Mouse (Mus musculus): ENCODE results near the gene Selenon. TPM values are rescaled to one million over a fixed set of nuclear protein-coding genes. Genes with fewer than 3 reads are reported as not detected.

The Selenon gene
- total and polyA plus RNA-seq, 3 experiments, result 0.27 to 1.0 (median 0.64) TPM

GRCm38 (mm10) chr4:134570704-134571451, 18.9 kb upstream of the Selenon start:
- Histone ChIP-seq H3K4me3 (replicated peaks in 1 of 3; ENCODE audit: low read depth in 2 of 3, low read length in 2 of 3, poor library complexity in 1 of 3) (no peak overlapping the region), H3K9ac (ENCODE audit: insufficient read depth, low read depth) (no peak overlapping the region), H3K27ac (ENCODE audit: insufficient read depth, low read depth) (no peak overlapping the region), H3K4me1 (ENCODE audit: control insufficient read depth in 1 of 2, insufficient read depth in 2 of 2) (peaks cover 3 to 9% of the 10 kb centered on the region in 2 experiments; a peak in 2 of 4 replicates), H3K79me2 (replicated peaks; ENCODE audit: control insufficient read depth, extremely low read depth, insufficient read depth, poor library complexity, severe bottlenecking) (no peaks in the 10 kb centered on the region), H3K27me3 (replicated peaks) (no peaks in the 10 kb centered on the region), H3K9me3 (replicated peaks; ENCODE audit: low read length) (peaks cover 2% of the 10 kb centered on the region), H3K4me2 (ENCODE audit: insufficient read depth, low read depth, poor library complexity, severe bottlenecking) (no peak overlapping the region), H3K36me3 (replicated peaks in 1 of 2; ENCODE audit: control insufficient read depth in 1 of 2, insufficient read depth in 1 of 2, low read length in 1 of 2) (no peaks in the 10 kb centered on the region)
- TF ChIP-seq EP300 (IDR thresholded peaks at IDR 0.05; ENCODE audit: low read length) (no peak), MAZ (IDR thresholded peaks at IDR 0.05; ENCODE audit: low read depth, low read length) (no peak), ETS1 (conservative IDR thresholded peaks at IDR 0.05; ENCODE audit: low read depth, low read length) (no peak), HCFC1 (IDR thresholded peaks at IDR 0.05; ENCODE audit: low read depth, low read length) (no peak), RAD21 (IDR thresholded peaks at IDR 0.05; ENCODE audit: low read depth, low read length) (no peak), UBTF (IDR thresholded peaks at IDR 0.05; ENCODE audit: low read depth, low read length) (no peak), E2F4 (IDR thresholded peaks at IDR 0.05; ENCODE audit: insufficient replicate concordance, low read depth, low read length) (no peak), ZC3H11A (IDR thresholded peaks at IDR 0.05; ENCODE audit: low read depth, low read length) (no peak), PAX5 (IDR thresholded peaks at IDR 0.05; ENCODE audit: low read length) (no peak), MAFK (IDR thresholded peaks at IDR 0.05; ENCODE audit: insufficient replicate concordance, low read length) (no peak)
- no peak for DNase-seq (ENCODE audit: extremely low read depth)
- in situ Hi-C loops (cut with MboI; ENCODE audit: low pct_ligation_motif_present, low pct_unique_long_range_greater_than_20kb, low sequenced_read_pairs) (no loop called here), dilution Hi-C loops (cut with MboI; ENCODE audit: extremely low pct_ligation_motif_present, extremely low pct_unique_long_range_greater_than_20kb, low sequenced_read_pairs) (no loop called here)

- H3K9me3 ChIP-seq (replicated peaks; ENCODE audit: low read length), result peaks cover 12% of the 10 kb centered on the region
- dilution Hi-C loops (cut with MboI; ENCODE audit: extremely low pct_ligation_motif_present, extremely low pct_unique_long_range_greater_than_20kb, low sequenced_read_pairs), result no loop called here
- in situ Hi-C loops (cut with MboI; ENCODE audit: low pct_ligation_motif_present, low pct_unique_long_range_greater_than_20kb, low sequenced_read_pairs), result no loop called here
Measured at GRCm38 (mm10) chr4:134569831-134570230, 17.9 kb upstream of the Selenon start.

More at GRCm38 (mm10) chr4:134569831-134570230, 17.9 kb upstream of the Selenon start:
- TF ChIP-seq ZMIZ1 (IDR thresholded peaks at IDR 0.05; ENCODE audit: low read depth, low read length) (no peak), MEF2A (IDR thresholded peaks at IDR 0.05; ENCODE audit: borderline replicate concordance, low read depth, low read length) (no peak), PAX5 (IDR thresholded peaks at IDR 0.05; ENCODE audit: low read length) (no peak), ZC3H11A (IDR thresholded peaks at IDR 0.05; ENCODE audit: low read depth, low read length) (no peak), SMC3 (IDR thresholded peaks at IDR 0.05; ENCODE audit: low read depth, low read length) (no peak), POLR2A (IDR thresholded peaks at IDR 0.05; ENCODE audit: low read depth, low read length) (no peak), IRF4 (IDR thresholded peaks at IDR 0.05; ENCODE audit: low read depth, low read length) (no peak), GABPA (IDR thresholded peaks at IDR 0.05; ENCODE audit: insufficient replicate concordance, low read depth, low read length) (no peak), UBTF (IDR thresholded peaks at IDR 0.05; ENCODE audit: low read depth, low read length) (no peak), RAD21 (IDR thresholded peaks at IDR 0.05; ENCODE audit: low read depth, low read length) (no peak), ZKSCAN1 (IDR thresholded peaks at IDR 0.05; ENCODE audit: borderline replicate concordance, low read depth, low read length) (no peak), HCFC1 (IDR thresholded peaks at IDR 0.05; ENCODE audit: low read depth, low read length) (no peak)
- Histone ChIP-seq H3K4me3 (replicated peaks in 1 of 3; ENCODE audit: low read depth in 2 of 3, low read length in 2 of 3, poor library complexity in 1 of 3) (no peak overlapping the region), H3K27me3 (replicated peaks) (no peaks in the 10 kb centered on the region), H3K36me3 (replicated peaks in 1 of 2; ENCODE audit: control insufficient read depth in 1 of 2, insufficient read depth in 1 of 2, low read length in 1 of 2) (no peaks in the 10 kb centered on the region), H3K79me2 (replicated peaks; ENCODE audit: control insufficient read depth, extremely low read depth, insufficient read depth, poor library complexity, severe bottlenecking) (no peaks in the 10 kb centered on the region), H3K27ac (ENCODE audit: insufficient read depth, low read depth) (no peak overlapping the region), H3K4me2 (ENCODE audit: insufficient read depth, low read depth, poor library complexity, severe bottlenecking) (no peak overlapping the region), H3K9ac (ENCODE audit: insufficient read depth, low read depth) (no peak overlapping the region), H3K4me1 (ENCODE audit: control insufficient read depth in 1 of 2, insufficient read depth in 2 of 2) (peaks cover 3 to 11% of the 10 kb centered on the region in 2 experiments; a peak in 2 of 4 replicates)
- DNase-seq (ENCODE audit: extremely low read depth), result no peak
